Mouse (Mus musculus) layer of hippocampus, adult 8-10 months (tissue): ENCODE measurements at regions not wholly inside any gene's neighbourhood (a gene's known extent, or its start where the extent isn't known, plus 50 kb on each side); places are given as distances from the start of the nearest gene placed in this dataset.
A peak's percentile ranks its signal among the peaks of the same experiment; 100 is the strongest.

Experiments
- DNase-seq, 2 experiments: peaks; one replicate each; pipeline ENCODE4 v3.0.0; 2022; ENCODE audit warnings: low spot score in 2 of 2

DNA sequence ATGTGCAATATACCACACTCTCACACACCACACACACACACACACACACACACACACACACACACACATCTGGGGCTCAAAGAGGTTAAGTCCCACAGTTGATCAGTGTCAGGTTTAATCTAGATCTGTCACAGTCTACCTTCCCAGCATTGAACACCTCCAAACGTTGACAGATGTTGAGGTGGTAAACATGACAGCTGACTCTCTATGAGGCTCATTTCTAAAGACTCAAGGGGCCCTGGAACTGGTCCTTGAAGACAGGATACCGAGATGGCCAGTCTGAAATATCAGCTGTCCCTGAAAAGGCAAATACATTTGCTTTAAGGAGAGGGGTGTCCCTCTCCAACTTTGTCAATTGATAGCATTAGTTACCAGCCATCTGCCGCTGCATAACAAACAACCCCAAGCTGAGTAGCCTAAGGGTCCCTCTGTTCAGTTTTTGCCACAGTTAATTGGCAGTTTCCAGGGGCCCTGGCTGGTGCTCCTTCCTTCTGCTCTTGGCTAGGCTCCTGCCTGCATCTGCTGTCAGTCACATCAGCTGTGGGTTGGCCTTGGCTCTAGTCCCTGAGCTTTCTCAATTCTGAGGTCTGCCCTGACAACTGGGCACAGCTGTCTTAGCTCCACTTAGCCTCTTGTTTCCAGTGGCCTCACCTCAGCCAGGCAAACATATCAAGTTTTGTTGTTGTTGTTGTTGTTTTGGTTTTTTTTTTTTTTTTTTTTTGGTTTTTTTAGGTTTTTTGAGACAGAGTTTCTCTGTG lies 73.5 kb upstream of the Ctnnb1 start:
- no peak for DNase-seq

DNA sequence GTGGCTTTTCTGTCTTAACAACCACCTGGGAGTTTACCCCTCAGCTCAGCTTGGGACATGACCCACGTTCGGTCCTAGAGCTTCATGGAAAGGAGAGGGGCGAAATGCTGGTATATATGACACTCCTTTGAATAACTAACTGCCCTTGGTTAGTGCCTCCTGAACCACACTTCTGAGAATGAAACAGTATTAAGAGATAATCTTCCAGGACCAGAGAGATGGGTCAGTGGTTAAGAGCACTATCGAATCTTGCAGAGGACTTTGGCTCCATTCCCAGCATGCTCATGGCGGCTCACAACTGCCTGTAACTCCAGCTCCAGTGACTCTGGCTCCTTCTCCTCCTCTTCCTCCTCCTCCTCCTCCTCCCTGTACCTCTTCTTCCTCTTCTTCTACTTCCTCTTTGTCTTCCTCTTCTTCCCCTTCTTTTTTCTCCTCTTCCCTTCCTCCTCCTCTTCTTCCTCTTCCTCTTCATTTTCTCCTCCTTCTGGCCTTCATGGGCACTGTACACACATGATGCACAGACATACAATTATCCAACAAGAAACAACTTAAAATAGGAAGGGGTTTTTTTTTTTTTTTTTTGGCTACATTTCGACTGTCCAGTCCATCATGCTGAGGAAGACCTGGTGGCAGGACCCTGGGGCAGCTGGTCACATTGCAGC lies 71.0 kb upstream of the Ctnnb1 start:
- no peak for DNase-seq

DNA sequence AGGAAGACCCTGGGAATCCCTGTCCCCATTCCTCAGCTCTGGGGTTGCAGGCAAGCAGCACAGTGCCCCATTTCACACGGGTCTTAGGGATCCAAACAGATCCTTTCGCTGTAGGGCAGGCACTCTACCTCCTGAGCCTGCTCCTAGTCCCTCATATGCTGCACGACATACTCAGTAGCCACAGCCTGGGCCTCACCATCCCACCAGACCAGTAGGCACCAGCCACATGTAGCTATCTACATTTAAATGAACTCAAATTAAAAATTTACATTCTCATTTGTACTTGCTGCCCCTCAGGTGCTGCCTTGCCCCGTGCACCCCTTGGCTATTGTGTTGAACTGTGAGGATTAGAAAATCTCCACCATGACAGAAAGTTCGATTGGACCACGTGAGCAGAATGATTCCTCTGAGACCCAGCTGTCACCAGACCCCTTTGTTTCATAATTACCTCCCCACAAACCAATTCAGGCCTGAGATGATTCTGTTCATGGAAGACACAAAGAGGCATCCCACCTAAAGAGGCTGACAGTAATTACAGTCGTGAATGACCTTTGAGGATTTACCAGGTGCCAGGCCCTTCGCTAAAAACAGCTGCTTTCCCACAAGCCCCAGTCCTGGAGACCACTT lies 67.9 kb upstream of the Ctnnb1 start:
- DNase-seq: no peak

DNA sequence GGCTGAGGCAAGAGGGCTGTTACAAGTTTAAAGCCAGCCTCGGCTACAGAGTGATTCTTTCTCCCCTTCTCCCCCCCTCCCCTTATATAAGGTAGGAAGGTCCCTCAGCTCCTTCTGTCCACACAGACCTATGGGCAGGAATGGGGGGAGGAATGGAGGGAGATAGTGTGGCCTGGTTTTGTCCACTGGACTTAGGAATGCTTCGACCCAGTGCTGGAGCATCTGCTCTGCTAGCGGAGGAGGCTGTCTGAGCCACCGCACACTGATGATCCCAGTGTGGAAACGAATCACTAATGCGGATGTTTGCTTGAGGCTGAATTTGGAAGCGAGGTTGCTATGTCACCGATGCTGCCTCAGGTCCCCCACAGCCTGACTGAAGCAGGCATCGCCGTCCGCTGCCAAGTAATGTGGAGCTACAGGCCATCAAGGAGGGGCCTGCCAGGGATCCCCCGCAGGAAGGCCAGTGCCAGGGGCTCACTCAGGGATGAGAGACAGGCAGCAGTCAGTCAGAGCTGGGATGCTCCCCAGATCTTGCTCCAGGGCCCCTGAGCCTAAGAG lies 67.1 kb upstream of the Ctnnb1 start:
- no peak for DNase-seq

DNA sequence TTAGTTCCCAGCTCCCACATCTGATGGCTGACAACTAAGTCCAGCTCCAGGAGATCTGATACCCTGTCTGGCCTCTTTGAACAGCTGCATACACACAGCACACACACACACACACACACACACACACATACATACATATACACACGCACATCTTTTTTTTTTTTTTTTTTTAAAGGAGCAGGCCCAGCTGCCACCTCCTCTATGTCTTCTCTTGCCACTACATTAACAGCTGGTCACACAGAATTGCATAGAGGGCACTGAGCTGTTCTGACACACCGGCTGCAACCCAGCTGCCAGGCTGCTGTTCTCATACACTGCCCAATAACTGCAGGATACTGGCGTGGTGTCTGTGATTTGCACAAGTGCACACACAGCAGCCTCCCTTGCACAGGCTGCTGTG lies 64.6 kb upstream of the Ctnnb1 start:
- no peak for DNase-seq

DNA sequence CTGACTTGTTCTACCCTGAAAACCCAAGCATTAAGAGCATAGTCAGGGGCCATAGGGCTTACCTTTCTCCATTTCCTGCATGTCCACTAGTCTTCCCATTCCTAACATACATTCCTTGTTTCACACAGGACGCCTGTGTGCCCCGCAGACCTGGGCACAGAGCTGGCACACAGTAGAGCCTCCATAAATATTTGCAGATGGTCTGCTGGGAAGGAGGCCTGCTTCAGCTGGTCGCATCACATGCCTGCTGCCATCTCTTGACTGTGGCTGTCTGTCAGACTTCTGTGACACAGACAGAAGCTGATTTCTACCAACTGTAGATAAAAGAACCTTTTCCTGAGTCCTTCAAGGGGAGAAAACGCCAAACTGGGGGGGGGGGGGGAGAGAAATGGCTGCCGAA lies 62.8 kb upstream of the Ctnnb1 start:
- DNase-seq: no peak

DNA sequence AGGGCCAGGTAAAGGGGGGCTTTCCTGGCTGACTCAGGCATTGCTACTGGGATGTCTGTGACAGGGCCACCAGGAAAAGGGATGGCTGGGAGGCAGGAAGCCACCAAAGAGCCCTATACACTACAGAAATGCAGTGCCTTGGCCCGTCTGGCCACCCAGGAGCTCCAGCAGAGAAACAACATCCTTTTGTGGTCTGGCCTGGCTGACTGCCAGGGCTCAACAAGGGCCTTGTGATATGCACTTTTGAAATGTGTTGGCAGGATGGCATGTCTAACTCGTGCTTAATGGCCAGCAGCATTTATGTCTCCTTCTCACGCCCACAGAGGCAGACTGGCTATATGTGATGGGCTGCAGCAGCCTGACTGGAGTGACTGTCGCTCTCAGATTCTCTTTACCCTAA lies 62.3 kb upstream of the Ctnnb1 start:
- DNase-seq: no peak

DNA sequence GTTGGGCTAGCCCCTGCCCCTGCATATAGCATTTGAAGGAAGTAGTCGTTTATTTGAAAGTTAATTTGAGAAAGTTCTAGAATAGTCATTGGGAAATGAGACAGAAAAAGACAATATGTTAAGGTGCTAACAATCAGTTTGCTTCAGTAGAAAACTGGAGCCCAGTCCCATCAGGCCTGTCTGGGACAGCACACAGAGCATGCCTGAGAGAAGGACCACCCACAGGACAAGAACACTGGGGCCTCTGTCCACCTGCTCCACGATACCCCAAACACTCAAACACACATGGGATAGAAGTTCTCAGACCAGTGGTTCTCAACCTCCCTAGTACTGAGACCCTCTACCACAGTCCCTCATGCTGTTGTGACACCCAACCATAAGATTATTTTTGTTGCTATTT lies 61.2 kb upstream of the Ctnnb1 start:
- DNase-seq: no peak

DNA sequence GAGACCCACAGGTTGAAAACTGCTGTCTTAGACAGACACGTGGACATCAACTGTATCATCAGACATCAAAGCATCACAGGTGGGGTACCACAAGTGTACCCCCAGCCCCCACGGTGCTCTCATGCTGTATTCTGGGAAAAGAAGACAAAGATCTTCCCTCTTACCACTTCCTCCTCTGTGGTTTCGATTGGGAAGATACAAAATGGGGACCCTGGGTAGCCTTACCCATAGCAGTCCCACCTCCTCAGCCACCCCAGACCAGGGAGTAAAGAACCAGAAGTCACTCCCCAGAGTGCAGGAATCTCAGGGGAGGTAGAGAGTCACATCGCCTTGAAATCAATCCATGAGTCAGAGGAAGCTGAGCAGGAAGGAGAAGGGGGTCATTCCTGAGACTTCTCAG lies 60.7 kb upstream of the Ctnnb1 start:
- DNase-seq: no peak

DNA sequence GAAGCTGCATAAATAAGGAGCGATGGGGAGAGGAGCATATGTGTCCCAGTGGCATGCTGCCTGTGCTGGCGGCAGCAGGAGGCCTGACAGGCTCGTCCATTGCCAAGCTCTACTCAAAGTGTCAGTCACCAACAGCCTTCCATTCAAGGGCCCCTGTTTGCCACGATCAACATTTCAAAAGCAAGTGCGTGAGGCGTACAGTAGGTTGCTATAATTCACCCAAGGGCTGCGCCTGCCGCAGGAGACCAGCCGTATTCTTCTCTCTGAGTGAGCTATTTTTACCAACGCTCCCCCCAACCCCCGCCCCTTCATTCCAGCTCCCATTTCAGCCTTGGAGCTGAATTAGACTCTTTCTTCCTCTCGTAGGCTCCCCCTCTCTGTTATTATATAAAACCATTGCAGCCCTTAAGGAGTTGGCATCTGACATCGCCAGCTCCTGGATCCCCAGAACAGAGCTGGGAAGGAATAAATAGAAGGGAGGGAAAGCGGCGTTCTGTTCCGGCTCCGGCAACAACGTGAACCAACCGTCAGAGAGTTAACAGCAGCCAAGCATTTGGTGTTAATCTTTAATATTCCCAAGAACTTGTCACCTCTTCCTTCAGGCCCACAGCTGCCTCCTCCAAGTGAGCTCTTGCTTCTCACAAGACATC lies 59.5 kb upstream of the Ctnnb1 start:
- peak; percentile 66 to 74 for DNase-seq

DNA sequence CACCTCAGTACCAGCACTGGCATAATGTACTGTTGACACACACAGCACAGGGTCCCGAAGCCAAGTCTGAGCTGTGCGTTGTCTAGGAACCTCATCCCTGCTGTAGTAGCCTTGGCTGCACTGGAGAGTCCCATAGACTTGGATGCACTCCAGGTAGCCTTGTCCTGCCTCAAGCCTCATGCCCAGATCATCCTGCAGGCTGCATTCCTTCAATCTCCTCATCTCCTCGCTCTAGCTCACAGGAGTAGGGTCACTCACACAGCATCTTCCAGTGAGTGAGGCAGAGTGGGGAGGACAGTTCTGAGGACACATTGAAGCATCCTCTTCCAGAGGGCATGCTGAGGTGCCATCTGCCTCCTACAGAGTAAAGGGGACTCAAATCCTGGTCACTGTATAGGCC lies 55.7 kb upstream of the Ctnnb1 start:
- DNase-seq: no peak

DNA sequence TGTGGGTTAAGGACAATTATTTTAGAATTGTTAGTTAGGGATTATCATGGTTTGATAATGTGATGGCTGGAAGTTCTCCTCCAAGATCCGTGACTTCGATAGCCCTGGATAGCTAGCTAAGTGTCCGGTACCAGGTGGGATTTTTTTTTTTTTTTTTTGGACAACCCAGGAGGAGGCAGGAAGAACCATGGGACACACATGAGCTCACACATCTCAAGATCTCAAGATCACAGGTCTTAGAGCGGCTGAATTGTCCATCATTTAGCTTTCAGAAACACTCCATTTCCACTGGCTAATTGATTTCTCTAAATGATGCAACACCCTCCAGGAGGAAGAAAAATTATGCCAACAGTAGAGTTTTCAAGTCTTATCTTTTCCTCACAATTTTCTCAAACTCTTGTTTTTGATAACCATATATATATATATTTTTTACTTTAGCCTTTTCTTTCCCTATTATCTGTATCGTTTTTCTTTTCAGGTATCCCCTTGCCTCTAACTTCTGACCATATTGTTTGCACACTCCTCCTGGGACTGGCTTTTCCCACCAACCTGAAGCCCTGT lies 54.5 kb upstream of the Ctnnb1 start:
- no peak for DNase-seq

DNA sequence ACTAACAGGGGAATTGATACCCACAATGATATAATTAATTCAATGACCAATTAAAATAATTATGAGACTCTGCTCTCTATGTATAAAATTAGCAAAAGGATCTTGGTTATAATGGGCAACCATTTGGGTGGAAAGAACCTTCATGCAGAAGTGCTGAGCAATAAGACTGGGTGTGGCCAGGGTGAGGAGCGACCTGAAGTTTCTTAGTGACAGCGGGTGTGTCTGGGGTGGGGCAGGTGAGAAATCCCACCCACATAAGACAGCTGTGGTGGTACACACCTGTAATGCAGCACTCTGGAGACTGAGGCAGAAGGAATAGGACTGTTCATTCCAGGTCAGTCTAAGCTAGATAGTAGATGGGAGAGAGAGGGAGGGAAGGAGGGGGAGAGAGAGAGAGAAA lies 51.9 kb upstream of the Ctnnb1 start:
- DNase-seq: no peak
